Mouse (Mus musculus): ENCODE measurements around the gene Pygo2. TPM values are rescaled to one million over a fixed set of nuclear protein-coding genes. Genes with fewer than 3 reads are reported as not detected.

Gene Pygo2
- 34.0 and 38.0 TPM in 2 replicates for polyA plus RNA-seq (2012; rRNA removed)

DNA sequence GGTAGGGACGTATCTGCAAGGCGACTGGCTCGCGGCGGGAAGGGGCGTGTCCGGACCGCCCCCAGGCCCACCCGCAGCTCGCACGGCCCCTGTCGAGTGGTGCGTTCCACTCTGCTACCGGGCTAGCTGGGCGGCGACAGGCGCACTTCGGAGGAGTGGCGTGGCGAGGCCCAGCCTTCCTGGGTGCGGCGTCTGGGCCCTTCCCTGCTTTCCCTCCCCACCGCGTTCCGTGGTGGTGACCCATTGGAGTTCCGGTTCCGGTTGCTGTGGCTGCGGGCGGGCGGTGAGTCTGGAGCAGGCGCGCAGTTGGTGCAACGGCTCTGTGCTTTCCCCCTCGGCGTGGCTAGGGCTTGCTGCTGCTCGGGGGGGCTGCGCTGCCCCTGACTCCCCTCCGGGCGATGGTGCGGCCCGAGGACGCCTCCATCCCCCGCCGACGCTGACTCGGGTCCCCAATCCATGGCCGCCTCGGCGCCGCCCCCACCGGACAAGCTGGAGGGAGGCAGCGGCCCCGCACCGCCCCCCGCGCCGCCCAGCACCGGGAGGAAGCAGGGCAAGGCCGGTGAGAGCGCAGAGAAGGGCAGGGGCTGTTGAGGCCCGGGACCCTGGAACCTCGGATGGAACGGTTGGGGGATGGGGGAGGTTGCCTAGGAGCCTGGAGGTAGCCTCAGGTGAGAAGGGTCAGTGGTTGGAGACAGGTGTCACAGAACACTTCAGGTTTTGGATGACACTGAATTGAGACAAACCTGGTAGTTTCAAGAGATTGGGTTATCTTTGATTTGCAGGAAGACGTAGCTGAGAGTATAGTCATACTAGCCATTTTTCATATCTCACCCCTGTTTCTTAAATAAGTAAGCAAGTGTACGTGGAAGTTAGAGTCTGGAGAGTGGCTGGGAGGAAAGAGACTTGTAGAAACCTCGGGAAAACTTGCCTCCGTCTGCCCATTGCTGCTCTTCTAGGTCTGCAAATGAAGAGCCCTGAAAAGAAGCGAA, at the start of gene Pygo2:
TSS of gene Pygo2 (plus strand) at position 44 of the 989 bp plus-strand sequence.
- DNase-seq (ENCODE audit: low spot score): peak; percentile 90

DNA sequence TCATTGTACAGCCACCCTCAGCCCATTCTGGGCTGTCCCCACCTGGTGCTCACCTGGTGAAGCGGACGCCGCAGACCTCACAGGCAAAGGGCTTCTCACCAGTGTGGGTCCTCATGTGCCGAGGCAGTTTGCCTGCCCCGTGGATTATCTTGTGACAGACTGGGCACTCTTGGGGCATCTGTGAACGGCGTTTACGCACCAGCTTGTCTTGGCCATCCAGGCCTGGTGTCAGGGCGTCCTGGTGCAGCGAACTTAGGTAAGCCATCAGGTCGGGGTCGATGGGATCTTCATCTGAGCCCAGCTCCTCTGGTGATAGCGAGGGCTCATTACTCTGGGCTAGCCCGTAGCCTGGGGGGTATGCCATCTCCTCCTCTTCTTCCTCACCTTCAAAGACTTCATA, 49.7 kb upstream of the Pygo2 start:
- DNase-seq (ENCODE audit: low spot score): no peak

DNA sequence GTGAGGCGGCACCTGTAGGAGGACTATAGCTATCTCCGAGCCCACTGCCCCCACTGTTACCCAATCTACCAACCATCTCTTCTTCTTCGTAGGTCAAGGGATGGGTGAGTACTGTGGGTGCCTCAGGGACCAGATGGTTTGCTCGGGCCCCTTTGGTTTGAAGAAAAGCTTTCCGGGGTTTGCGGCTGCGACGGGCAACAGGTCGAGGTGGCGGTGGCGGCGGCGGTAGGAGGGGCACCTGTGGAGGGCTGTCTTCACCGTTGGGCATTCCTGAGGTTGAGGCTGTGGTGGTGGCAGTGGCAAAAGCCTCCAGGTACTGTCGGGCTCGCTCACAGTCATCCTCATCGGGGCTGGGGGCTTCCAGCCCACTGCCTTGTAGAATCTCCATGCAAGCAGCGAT, 49.3 kb upstream of the Pygo2 start:
- no peak for DNase-seq (ENCODE audit: low spot score)

DNA sequence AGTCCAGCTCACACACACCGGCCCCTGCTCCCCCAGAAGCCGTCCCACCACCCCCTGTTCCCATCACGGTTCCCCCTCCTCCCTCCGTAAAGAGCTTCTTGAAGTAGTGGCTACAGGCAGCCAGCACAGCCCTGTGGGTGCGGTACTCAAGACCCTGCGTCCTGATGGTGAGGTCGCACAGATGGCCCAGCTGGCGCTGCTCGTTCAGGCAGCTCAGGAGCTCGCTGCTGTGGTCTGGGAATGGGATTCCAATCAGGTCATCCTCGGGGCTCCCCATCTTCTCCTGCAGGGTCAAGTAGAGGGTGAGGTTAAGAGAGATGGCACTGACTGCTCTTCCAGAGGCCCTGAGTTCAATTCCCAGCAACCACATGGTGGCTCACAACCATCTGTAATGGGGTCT, 48.8 kb upstream of the Pygo2 start:
- DNase-seq (ENCODE audit: low spot score): no peak

DNA sequence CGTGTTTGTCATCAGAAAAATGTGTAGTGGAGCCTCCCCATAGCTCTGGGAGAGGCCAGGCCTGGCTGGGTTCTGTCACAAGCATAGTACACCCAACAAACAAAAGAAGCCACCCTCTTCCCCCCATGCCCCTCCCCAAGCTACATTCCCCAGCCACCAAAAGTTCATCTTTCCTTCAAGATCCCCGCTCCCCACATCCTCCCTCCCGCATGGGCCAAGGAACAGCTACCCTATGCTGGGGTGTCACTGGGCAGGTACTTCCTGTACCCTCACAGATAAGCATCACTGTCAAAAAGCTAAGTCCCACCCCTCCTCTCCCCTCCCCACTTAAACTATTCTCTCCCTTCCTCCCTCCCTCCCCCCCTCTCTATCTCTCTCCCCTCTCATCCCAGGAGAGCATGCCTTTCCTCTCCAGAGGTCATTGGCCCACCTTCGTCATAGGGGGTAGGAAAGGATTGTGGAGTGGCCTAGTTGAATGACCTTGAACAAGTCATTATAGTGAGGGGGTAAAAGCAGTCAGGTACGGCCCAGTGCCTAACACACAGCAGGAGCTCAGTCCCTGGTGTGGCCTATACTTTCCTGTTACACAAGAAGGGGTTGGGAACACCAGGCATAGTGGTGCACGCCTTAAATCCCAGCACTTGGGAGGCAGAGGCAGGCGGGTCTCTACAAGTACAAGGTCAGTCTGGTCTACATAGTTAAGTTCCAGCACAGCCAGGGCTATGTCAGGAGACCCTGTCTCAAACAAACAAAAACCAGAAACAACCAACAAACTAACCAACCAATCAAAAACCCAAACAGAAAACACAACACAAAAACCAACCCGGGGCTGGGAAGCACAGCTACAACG, 47.8 kb upstream of the Pygo2 start:
- DNase-seq (ENCODE audit: low spot score): no peak

DNA sequence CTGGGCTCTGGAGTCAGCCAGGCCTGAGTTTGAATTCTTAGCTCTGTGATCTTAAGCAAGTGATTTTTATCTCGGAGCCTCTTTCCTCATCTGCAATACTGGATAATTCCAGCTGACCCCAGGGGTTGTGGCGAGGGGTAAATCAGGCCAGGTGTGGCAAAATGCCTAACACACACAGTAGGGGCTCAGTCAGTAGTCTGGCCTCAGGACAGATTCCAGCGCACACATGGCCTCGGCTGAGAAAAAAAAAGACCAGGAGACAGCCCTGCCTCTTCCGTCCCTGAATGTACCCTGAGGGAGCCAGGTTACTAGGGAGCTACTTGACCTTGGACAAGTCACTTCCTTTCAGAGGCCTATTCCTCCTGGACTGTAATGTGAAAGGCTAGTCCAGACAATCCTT, 47.1 kb upstream of the Pygo2 start:
- no peak for DNase-seq (ENCODE audit: low spot score)

DNA sequence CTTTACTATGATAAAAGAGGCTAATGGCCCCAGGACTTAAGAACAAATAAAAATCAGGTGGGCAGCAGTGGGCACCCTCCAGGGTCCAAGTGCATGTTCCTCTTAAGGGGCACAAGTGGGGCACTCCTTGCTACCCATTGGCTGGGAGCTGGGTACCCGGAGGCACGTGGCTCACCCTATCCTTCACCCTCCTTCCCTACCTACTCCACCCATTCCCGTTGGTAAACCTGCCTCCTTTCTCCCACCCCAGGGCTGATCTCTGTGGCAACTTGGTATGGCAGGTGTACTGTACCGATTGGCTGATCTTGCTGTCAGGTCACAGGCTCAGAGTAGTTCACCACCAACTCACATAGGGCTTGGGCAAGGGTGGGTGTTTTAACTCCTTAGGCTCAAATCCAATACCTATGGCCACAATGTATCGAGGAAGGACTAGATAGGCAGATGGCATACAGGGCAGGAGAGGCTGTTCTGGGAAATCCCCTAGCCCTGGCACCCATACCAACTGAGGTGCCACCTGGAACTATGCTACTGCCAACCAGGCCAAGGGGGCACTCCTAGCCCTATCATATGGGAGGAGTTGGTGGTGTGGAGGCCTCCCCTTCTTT, 46.3 kb upstream of the Pygo2 start:
- no peak for DNase-seq (ENCODE audit: low spot score)

DNA sequence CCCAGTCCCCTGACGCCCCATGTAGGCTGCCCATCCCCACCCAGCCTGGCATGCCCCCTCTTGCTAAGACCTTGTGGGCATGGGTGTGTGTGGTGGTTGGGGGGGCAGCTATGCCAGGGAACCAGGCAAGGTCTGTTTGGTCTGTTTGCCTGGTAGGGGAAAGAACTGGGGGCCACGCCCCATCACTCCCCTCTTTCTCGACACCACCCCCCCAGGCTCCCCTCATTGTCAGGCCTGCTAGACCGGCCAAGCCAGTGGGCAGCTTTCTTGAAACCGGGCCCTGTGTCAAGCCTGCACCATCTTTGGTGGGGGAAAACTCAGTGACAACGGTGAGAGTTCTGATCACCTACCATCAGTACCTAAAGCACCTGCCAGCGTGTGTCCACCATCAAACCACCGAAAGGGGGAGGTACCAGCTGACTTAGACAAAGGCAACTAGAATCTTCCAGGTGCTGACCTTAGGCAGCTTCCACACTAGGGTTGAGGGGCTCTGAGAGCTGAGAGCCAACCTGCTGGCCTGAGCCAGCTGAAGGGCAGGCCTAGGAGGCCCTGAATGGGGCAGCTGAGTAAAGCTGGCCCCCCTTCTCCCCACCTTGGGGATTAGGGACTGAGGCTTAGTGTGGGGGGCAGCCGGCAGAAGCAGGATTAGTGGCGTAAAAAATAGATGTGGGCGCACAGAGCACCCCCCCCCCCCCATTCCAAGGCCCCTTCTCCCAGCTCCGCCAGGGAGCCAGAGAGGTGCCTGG, 45.5 kb upstream of the Pygo2 start:
- DNase-seq (ENCODE audit: low spot score): peak; percentile 54

DNA sequence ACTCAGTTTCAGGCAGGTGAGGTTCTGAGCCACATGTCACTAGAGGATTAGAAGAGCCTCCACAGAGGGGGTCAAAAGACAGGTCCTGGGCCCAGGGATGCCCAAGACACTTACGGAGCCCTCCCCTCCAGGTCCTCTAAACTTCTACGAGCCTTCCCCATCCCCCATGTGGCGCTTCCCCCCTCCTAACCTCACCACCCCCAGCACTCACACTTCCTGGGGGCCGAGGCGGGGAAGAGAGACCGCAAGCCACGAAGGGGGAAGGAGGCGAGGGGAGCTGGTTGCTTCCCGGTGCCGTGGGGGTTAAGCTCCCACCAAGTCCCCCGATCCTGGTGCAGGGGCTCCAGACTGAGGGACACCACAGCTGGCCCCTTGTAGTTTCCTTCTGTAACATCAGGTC, 44.6 kb upstream of the Pygo2 start:
- DNase-seq (ENCODE audit: low spot score): no peak

DNA sequence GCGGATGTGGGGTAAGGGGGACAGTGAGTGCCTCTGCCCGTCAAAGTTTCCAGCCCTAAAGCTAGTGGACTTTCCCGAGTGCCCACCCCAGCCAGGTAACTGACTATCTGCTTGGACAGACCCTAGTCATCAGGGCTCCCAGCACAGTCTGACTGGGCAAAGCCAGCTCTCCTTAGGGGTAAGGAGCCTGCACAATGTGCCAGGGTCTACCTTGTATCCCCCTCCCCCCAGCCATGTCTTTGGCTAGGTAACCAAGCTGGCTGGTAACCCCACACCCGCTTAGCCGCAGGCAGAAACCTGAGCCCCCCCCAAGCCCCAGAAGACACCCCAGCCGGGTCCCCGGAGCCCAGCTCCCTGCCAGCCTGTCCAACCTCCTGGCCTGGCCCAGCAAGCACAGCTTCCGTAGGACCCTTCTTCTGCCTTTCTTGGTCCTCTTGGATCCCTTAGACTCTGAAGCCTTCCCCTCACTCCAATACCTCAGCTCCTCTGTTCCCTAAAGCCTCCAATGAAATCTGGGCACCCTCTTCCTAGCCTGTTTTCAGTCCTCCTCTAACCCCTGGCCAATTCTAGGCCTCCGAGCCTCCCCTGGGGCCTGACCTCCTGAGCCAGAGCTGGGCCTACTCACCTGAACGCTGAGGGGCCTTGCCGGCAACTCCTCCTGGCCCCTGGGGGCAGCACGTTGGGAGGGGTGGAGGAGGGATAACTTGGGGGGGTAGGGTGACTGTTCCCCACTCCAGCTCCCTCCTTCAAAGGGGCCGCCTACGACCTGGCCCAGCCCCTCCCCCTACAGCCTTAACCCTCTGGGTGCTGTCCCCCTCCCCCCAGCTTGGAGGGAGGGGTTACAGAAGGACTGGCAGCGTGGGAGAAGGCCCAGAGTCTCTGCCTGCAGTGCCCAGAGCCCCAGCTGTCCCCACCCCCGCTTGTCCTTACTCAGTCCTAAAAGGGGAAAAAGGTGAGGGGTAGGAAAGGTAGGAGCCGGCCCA, 43.3 kb upstream of the Pygo2 start:
- no peak for DNase-seq (ENCODE audit: low spot score)

DNA sequence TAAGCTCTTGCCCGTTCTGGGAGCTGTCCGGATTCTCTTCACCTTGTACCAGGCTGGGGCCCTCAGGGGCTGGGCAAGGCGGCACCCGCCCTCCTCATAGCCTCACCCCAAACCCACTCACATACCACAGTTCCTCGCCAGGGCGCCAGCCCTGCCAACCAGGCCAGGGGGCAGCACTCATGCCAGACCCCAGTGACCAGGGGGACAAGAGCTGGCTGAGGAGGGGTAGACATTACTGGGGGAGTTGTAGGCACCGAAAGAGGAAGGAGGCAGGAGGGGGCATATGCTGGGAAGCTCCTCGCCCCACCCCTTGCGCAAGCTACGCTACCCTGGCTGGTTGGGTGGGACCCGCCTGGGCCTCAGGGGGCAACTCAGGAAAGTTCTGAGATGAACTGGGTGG, 42.4 kb upstream of the Pygo2 start:
- DNase-seq (ENCODE audit: low spot score): peak; percentile 47

DNA sequence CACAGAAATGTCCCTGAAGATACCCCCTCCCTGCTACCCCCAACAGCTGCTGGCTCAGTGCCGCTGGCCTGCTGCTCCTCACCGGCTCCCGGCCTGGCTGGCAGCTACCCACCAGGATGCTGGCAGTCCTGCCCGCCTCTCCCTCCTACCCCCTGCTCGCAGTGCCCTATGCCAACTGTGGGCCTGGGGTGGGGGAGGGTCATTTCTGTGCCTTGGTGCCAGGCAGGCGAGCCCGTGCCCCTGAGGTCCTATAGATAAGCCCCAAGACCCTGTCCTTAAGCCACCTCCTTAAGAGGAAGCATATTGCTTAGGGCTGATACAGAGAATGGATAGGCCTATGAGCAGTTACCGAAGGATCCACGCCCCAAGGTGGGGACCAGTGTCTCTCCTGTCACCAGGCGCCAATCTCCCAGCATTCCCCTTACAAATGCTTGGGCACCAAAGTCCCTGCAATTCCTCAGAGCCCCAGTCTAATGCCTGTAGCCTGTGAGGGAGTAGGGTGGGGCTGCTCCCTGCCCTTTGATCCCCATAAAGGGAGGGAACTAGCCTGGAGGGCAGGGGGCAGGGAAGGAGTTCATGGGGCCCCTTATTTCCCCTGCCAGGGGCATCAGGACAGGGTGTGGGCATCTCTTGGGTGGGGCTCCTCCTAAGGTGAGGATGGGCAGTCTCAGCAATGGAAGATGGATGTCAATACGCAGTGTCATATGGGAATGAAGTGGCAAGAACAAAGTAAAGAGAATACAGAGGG, 41.7 kb upstream of the Pygo2 start:
- DNase-seq (ENCODE audit: low spot score): peak; percentile 48

DNA sequence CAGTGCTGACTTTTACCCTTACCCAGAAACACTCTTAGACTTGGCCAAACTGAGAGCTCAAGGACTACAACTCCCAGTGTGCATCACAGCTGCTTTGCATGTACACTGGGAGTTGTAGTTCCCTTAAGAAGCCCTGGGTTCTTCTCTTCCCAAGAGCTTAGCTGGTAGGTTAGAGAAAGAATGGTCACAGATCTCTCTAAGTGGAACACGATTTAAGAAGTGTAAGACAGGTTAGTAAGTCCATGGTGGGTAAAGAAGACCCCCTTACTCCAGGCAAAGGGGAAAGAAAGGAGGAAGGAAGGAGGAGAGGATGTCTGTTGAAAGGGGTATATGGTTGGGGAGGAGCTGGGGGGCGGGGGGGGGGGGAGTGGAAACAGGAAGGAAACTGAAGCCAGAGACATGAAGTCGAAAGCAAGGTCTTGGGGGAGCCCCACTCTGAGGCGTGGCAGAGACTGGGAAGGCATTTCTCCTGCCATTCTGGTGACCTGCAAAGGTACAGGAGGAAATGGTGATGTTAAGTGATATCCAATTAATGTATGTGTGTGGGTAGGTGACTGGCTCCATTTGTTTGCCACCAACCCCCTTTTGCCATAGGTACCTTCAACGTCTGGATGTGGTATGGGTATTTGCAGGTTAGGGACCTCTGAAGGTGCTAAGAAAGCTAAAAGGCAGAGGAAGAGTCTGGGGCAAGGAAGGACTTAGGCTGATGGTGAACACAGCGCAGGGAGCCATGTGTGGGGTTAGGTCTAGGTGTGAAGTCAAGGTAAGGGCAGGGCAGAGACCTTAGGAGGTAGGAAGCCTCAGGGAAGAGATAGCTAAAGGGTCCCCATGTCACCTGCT, 40.9 kb upstream of the Pygo2 start:
- DNase-seq (ENCODE audit: low spot score): no peak

DNA sequence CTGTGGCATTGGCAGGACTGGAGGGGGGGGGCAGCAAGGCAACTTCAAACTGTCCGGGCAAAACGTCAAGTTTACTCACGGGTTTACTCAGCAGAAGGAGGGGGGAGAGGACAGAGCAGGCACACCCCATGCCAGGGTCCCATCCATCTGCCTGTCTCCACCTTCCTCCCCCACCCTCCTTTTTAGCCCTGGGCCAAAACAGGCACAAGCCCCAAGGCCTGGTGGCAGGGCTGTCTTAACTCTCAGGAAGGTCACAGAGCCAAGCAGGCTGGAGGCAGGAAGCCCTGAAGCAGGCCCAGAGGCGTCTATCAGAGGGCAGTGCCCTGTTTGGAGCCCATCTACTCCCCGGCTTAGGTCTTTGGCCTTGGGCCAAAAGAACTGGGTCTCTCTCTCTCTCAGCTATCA, 39.9 kb upstream of the Pygo2 start:
- peak; percentile 51 for DNase-seq (ENCODE audit: low spot score)

DNA sequence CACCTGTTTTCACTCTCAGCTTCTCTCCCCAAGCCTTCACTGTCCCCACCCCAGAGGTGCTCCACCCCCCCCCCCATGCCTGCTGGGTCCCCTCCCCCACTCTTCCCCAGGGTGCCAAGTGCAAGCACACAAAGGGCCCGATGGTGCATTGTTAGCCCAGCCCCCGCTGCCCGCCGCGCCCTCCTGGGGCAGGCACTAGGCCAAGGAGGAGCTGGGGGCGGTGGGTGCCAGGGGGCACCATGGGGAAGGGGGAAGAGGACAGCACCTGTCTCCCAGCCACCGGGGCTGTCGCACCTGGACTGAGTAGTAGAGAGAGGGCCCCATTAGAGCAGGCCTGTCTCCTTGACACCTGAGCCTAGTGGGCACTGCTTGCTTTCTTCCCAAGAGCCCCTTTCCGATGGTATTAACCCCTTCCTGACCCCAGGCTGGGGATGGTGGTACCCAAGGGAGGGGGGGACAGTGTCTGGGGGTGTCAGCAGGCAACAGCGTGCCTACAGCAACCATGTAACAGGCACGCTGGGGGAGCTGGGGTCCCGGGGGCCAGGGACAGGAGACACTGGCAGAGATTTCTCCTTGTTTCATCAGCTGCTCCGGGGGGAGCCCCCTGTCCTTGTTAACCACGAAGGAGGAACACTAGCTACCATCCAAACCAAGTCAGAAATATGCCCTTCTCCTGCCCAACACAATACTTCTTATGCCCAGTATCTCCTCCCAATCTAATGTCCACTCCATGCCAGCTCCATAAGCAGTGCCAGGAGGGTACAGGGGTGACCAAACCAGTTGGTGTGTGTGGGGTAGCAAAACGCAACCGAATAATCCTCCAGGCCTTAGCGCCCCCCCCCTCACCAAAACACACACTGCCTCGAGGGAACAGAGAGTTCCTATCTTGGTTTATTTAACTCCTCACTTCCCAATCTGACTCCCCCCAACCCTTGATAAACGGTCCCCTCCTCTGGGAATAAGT, 39.0 kb upstream of the Pygo2 start:
- peak; percentile 48 for DNase-seq (ENCODE audit: low spot score)

DNA sequence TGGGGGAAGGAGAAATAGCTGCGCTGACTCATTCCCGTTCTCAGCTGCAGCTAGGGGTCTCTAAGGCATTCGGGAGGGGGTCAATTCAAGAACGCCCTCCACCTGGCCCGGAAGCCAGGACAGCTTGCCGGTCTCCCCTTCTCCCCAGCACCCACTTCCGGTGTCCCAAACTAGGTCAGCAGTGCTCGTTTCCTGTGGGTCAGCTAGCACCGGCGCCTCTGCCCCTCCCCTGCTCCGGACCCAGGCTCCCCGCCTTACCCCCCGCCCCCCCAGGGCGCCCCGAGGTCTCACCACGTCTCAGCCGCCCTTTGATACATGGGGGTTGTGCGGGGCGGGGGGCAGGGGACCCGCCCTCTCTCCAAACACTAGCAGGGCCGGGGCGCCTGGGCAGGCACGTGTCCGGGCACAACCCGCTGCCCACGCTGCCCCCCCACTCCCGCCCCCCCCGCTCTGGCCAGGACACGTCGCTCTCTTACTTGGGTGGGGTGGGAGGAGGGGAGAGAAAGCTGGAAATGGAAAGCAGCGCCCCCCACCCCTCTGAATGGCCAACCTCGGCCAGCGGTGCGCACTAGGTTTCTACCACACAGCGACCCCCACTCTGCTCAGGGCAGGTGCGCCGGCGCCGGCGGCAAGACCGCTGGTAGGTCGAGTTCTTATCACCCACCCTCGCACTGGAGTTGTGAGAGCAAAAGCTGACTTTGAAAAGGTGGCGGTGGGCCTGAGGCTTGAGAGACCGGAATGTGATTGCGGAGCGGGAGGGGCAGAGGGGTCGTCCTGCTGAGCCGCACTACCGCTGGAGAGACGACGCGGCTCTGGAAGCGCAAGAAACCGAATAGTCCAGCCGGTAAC, 38.1 kb upstream of the Pygo2 start:
- peak; percentile 70 for DNase-seq (ENCODE audit: low spot score)
